Mouse (Mus musculus): ENCODE results near the gene Ap3b1. TPM values are rescaled to one million over a fixed set of nuclear protein-coding genes. Genes with fewer than 3 reads are reported as not detected.

Ap3b1 gene
- polyA plus RNA-seq, 1 experiment from 2014 or later: 40.9 TPM

- Histone ChIP-seq H3K4me1 (replicated peaks; ENCODE audit: control insufficient read depth, insufficient read depth, low read length) (no peaks in the 10 kb centered on the region), H3K27me3 (ENCODE audit: control insufficient read depth, insufficient read depth, low read length) (no peaks in the 10 kb centered on the region), H3K27ac (ENCODE audit: low read depth, low read length) (no peak overlapping the region), H3K36me3 (ENCODE audit: control insufficient read depth, insufficient read depth, low read length) (peaks cover 3% of the 10 kb centered on the region; the same call in 1 of the 2 replicates), H3K9ac (ENCODE audit: low read depth, low read length) (no peak overlapping the region), H3K4me2 (replicated peaks; ENCODE audit: low read depth, low read length) (no peak overlapping the region), H3K4me3 (ENCODE audit: low read depth, low read length) (no peak overlapping the region), H3K9me3 (ENCODE audit: control insufficient read depth, low read length) (no peaks in the 10 kb centered on the region)
- DNase-seq (ENCODE audit: low spot score) (no peak), ATAC-seq (ENCODE audit: low FRiP score) (no peak)
- 41% methylated on average over 3 of the region's 3 CpGs for WGBS
These were observed 131.9 kb downstream of the Ap3b1 start for GRCm38 (mm10) chr13:94490684-94491083.

DNA sequence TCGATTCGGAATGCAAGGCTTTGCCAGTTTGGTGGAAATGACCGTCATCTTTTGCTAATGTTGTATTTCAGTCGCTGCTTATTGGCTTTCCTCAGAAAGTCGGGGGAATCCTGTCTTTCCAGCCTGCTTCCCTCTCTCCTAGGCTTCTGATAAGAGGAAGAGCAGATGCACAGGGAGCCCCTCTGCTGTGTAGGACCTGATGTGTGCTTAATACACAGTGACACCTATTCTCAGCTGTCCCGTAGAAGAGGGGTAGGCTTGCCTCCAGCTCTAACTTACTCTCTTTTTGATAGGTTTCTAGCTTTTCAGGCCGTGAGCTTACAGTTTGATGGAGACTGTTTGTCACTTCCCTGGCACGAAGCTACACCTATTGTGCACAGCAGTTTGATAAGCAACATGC, 132.4 kb downstream of the Ap3b1 start:
- H3K9ac ChIP-seq (ENCODE audit: low read depth, low read length): no peak overlapping the region
- H3K4me2 ChIP-seq (replicated peaks; ENCODE audit: low read depth, low read length): no peak overlapping the region
- WGBS: 89% methylated on average over 8 of the region's 8 CpGs
- ATAC-seq (ENCODE audit: low FRiP score) (no peak), DNase-seq (ENCODE audit: low spot score) (no peak)
- no peaks in the 10 kb centered on the region for H3K27me3 ChIP-seq (ENCODE audit: control insufficient read depth, insufficient read depth, low read length)
- no peaks in the 10 kb centered on the region for H3K4me1 ChIP-seq (replicated peaks; ENCODE audit: control insufficient read depth, insufficient read depth, low read length)
- no peaks in the 10 kb centered on the region for H3K9me3 ChIP-seq (ENCODE audit: control insufficient read depth, low read length)
- peaks cover 3% of the 10 kb centered on the region; the same call in 1 of the 2 replicates for H3K36me3 ChIP-seq (ENCODE audit: control insufficient read depth, insufficient read depth, low read length)
- H3K27ac ChIP-seq (ENCODE audit: low read depth, low read length): no peak overlapping the region
- H3K4me3 ChIP-seq (ENCODE audit: low read depth, low read length): no peak overlapping the region

GRCm38 (mm10) chr13:94497521-94497920, 138.8 kb downstream of the Ap3b1 start:
- no peaks in the 10 kb centered on the region for H3K9me3 ChIP-seq (ENCODE audit: control insufficient read depth, low read length)
- H3K4me1 ChIP-seq (replicated peaks; ENCODE audit: control insufficient read depth, insufficient read depth, low read length): no peaks in the 10 kb centered on the region
- no peak overlapping the region for H3K9ac ChIP-seq (ENCODE audit: low read depth, low read length)
- H3K4me3 ChIP-seq (ENCODE audit: low read depth, low read length): no peak overlapping the region
- H3K27ac ChIP-seq (ENCODE audit: low read depth, low read length): no peak overlapping the region
- ATAC-seq (ENCODE audit: low FRiP score) (no peak), DNase-seq (ENCODE audit: low spot score) (no peak)
- WGBS: 88% methylated on average over 3 of the region's 3 CpGs
- H3K36me3 ChIP-seq (ENCODE audit: control insufficient read depth, insufficient read depth, low read length): peaks cover 3% of the 10 kb centered on the region; the same call in 1 of the 2 replicates
- H3K4me2 ChIP-seq (replicated peaks; ENCODE audit: low read depth, low read length): no peak overlapping the region
- H3K27me3 ChIP-seq (ENCODE audit: control insufficient read depth, insufficient read depth, low read length): no peaks in the 10 kb centered on the region

DNA sequence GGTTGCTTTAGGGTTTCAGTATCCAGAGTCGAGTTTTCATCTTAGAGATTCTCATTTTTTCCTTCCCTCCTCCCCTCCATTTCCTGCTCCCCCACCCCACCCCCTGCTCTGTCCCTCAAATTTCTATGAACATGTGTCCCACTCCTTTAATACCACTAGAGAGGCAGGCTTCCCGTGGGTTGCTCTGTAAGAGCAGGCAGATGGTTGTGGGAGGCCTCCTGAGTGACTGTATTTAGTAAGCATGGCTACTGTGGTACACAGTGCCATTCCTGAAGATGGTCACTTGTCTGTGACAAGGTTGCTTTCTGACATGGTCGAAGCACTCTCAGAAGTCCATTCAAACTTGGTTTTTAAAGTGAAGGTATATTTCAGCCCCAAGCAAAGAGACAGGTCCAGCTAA, 147.7 kb downstream of the Ap3b1 start:
- DNase-seq (ENCODE audit: low spot score) (no peak), ATAC-seq (ENCODE audit: low FRiP score) (no peak)
- WGBS: 88% methylated on average over 3 of the region's 3 CpGs
- no peak overlapping the region for H3K27ac ChIP-seq (ENCODE audit: low read depth, low read length)
- no peak overlapping the region for H3K4me3 ChIP-seq (ENCODE audit: low read depth, low read length)
- H3K9me3 ChIP-seq (ENCODE audit: control insufficient read depth, low read length): no peaks in the 10 kb centered on the region
- no peak overlapping the region for H3K4me2 ChIP-seq (replicated peaks; ENCODE audit: low read depth, low read length)
- H3K9ac ChIP-seq (ENCODE audit: low read depth, low read length): no peak overlapping the region
- no peaks in the 10 kb centered on the region for H3K27me3 ChIP-seq (ENCODE audit: control insufficient read depth, insufficient read depth, low read length)
- no peaks in the 10 kb centered on the region for H3K36me3 ChIP-seq (ENCODE audit: control insufficient read depth, insufficient read depth, low read length)
- no peaks in the 10 kb centered on the region for H3K4me1 ChIP-seq (replicated peaks; ENCODE audit: control insufficient read depth, insufficient read depth, low read length)

GRCm38 (mm10) chr13:94508344-94508743, 149.6 kb downstream of the Ap3b1 start:
- ATAC-seq (ENCODE audit: low FRiP score) (no peak), DNase-seq (ENCODE audit: low spot score) (no peak)
- Histone ChIP-seq H3K27ac (ENCODE audit: low read depth, low read length) (no peak overlapping the region), H3K4me1 (replicated peaks; ENCODE audit: control insufficient read depth, insufficient read depth, low read length) (no peaks in the 10 kb centered on the region), H3K36me3 (ENCODE audit: control insufficient read depth, insufficient read depth, low read length) (no peaks in the 10 kb centered on the region), H3K9ac (ENCODE audit: low read depth, low read length) (no peak overlapping the region), H3K27me3 (ENCODE audit: control insufficient read depth, insufficient read depth, low read length) (no peaks in the 10 kb centered on the region), H3K9me3 (ENCODE audit: control insufficient read depth, low read length) (no peaks in the 10 kb centered on the region), H3K4me2 (replicated peaks; ENCODE audit: low read depth, low read length) (no peak overlapping the region), H3K4me3 (ENCODE audit: low read depth, low read length) (no peak overlapping the region)
- WGBS: 91% methylated on average over 8 of the region's 8 CpGs

GRCm38 (mm10) chr13:94513157-94513767, 154.5 kb downstream of the Ap3b1 start:
- no peak for ATAC-seq (ENCODE audit: low FRiP score)
- no peak overlapping the region for H3K4me3 ChIP-seq (ENCODE audit: low read depth, low read length)
- no peaks in the 10 kb centered on the region for H3K4me1 ChIP-seq (replicated peaks; ENCODE audit: control insufficient read depth, insufficient read depth, low read length)
- WGBS: 75% methylated on average over 10 of the region's 10 CpGs
- no peak for DNase-seq (ENCODE audit: low spot score)
- no peaks in the 10 kb centered on the region for H3K27me3 ChIP-seq (ENCODE audit: control insufficient read depth, insufficient read depth, low read length)
- H3K9ac ChIP-seq (ENCODE audit: low read depth, low read length): no peak overlapping the region
- H3K4me2 ChIP-seq (replicated peaks; ENCODE audit: low read depth, low read length): no peak overlapping the region
- no peak overlapping the region for H3K27ac ChIP-seq (ENCODE audit: low read depth, low read length)
- no peaks in the 10 kb centered on the region for H3K9me3 ChIP-seq (ENCODE audit: control insufficient read depth, low read length)
- no peaks in the 10 kb centered on the region for H3K36me3 ChIP-seq (ENCODE audit: control insufficient read depth, insufficient read depth, low read length)

DNA sequence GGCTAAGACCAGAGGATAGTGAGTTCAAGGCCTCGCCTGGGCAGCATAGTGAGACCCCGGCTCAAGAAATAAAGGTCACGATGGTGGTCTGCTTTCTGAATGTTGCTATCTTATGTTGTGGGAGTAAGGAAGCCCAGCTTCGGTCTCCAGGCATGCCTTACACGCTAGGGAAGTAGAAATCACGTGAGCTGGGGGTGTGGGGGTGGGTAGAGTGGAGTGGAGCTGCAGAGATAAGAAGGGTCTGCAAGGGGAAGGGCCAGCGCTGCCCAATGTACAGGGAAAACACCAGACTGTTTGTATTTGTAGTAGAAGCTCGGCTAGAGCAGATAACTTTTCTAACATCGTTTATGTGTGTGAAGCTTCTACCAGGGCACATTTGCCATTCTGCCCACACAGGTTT, 155.1 kb downstream of the Ap3b1 start:
- Histone ChIP-seq H3K27ac (ENCODE audit: low read depth, low read length) (no peak overlapping the region), H3K27me3 (ENCODE audit: control insufficient read depth, insufficient read depth, low read length) (no peaks in the 10 kb centered on the region), H3K4me1 (replicated peaks; ENCODE audit: control insufficient read depth, insufficient read depth, low read length) (no peaks in the 10 kb centered on the region), H3K9ac (ENCODE audit: low read depth, low read length) (no peak overlapping the region), H3K9me3 (ENCODE audit: control insufficient read depth, low read length) (no peaks in the 10 kb centered on the region), H3K36me3 (ENCODE audit: control insufficient read depth, insufficient read depth, low read length) (no peaks in the 10 kb centered on the region), H3K4me3 (ENCODE audit: low read depth, low read length) (no peak overlapping the region), H3K4me2 (replicated peaks; ENCODE audit: low read depth, low read length) (no peak overlapping the region)
- no peak for ATAC-seq (ENCODE audit: low FRiP score)
- 89% methylated on average over 9 of the region's 9 CpGs for WGBS
- DNase-seq (ENCODE audit: low spot score): no peak

DNA sequence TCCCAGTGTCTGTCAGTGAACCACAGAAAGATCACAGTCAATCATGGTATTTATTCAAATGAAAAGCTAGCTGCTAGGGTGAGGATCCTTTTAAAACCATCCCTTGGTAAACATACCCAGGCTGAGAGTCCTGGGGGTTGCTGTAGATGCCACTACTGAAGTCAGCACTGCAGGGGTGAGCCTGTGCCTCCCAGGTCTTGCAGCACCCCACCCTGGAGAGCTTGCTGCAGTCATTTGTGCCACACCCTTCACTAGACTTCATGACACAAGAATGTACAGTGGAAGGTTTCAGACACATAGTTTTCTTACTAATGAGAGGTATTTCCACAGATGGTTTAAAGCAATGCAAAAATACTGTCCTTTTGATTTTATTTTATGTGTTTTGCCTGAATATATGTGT, 156.2 kb downstream of the Ap3b1 start:
- DNase-seq (ENCODE audit: low spot score) (no peak), ATAC-seq (ENCODE audit: low FRiP score) (no peak)
- H3K27me3 ChIP-seq (ENCODE audit: control insufficient read depth, insufficient read depth, low read length): no peaks in the 10 kb centered on the region
- no peak overlapping the region for H3K4me3 ChIP-seq (ENCODE audit: low read depth, low read length)
- no peak overlapping the region for H3K4me2 ChIP-seq (replicated peaks; ENCODE audit: low read depth, low read length)
- no peak overlapping the region for H3K9ac ChIP-seq (ENCODE audit: low read depth, low read length)
- no peaks in the 10 kb centered on the region for H3K4me1 ChIP-seq (replicated peaks; ENCODE audit: control insufficient read depth, insufficient read depth, low read length)
- H3K27ac ChIP-seq (ENCODE audit: low read depth, low read length): no peak overlapping the region
- no peaks in the 10 kb centered on the region for H3K9me3 ChIP-seq (ENCODE audit: control insufficient read depth, low read length)
- H3K36me3 ChIP-seq (ENCODE audit: control insufficient read depth, insufficient read depth, low read length): no peaks in the 10 kb centered on the region

DNA sequence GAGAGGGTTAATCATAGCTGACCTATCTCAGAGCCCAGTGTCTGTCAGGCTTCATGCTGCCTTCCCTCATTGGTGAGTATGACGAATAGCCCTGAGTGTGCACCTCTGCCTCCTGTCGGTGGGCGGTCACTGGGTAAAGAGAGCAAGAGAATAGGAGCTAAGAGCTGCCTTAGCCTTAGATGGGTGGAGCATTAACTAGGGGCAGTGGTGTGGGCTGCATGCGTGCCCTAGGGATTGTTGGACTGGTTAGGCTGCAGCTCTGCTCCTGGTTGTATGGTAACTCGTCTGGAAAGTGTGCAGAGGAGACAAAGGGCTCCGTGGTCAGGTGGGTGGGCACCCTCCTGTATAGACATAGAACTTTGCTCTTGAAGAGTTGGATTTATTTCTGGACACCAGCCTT, 157.8 kb downstream of the Ap3b1 start:
- Histone ChIP-seq H3K4me1 (replicated peaks; ENCODE audit: control insufficient read depth, insufficient read depth, low read length) (no peaks in the 10 kb centered on the region), H3K36me3 (ENCODE audit: control insufficient read depth, insufficient read depth, low read length) (no peaks in the 10 kb centered on the region), H3K27me3 (ENCODE audit: control insufficient read depth, insufficient read depth, low read length) (no peaks in the 10 kb centered on the region), H3K4me3 (ENCODE audit: low read depth, low read length) (no peak overlapping the region), H3K9ac (ENCODE audit: low read depth, low read length) (no peak overlapping the region), H3K4me2 (replicated peaks; ENCODE audit: low read depth, low read length) (no peak overlapping the region), H3K27ac (ENCODE audit: low read depth, low read length) (no peak overlapping the region), H3K9me3 (ENCODE audit: control insufficient read depth, low read length) (no peaks in the 10 kb centered on the region)
- WGBS: 77% methylated on average over 6 of the region's 6 CpGs
- DNase-seq (ENCODE audit: low spot score) (no peak), ATAC-seq (ENCODE audit: low FRiP score) (no peak)

All from hindbrain, embryonic 11.5 days (tissue).